ENCODE assay signal across 24 mouse cellular contexts in genomic region chr12:85087845-85088244, GRCm38 (mm10). TPM values are rescaled to one million over a fixed set of nuclear protein-coding genes. Genes with fewer than 3 reads are reported as not detected.
DNase-seq lines count a peak whose midpoint lies in the region; ATAC-seq lines count a peak whose summit lies in the region.
"Had no signal": no experiment of that assay in that cellular context is flagged by ENCODE, and none has a peak within 500 bp of the region (broad histone marks: within the 10 kb centered on the region; RNA-seq: fewer than 3 reads in every experiment).

No protein-coding gene starts in this region.

- no peaks in the 10 kb centered on the region for H3K27me3 ChIP-seq in heart, embryonic 10.5 days (ENCODE audit: insufficient read depth, poor library complexity, severe bottlenecking)
- no peaks in the 10 kb centered on the region for H3K27me3 ChIP-seq in limb, embryonic 10.5 days (ENCODE audit: low read depth, poor library complexity, severe bottlenecking)
- H3K27me3 ChIP-seq in hindbrain, embryonic 12.5 days = no peaks in the 10 kb centered on the region
- H3K27me3 ChIP-seq: CH12.LX; embryonic facial prominence, embryonic 12.5 days; forebrain, embryonic 13.5 days; forebrain, embryonic 15.5 days; Patski had no signal

- no peak for ATAC-seq in hindbrain, embryonic 12.5 days (ENCODE audit: low FRiP score)
- ATAC-seq: activated CD4-positive, CD25-positive, alpha-beta regulatory T cell, adult 4 months; CD4-positive, CD25-positive, alpha-beta regulatory T cell, adult 4 months; forebrain, embryonic 13.5 days; forebrain, embryonic 15.5 days; forebrain, postnatal 0 days; Patski had no signal

- H3K9me3 ChIP-seq in heart, embryonic 10.5 days = no peaks in the 10 kb centered on the region
- H3K9me3 ChIP-seq in limb, embryonic 10.5 days (replicated peaks) = no peaks in the 10 kb centered on the region
- no peaks in the 10 kb centered on the region for H3K9me3 ChIP-seq in hindbrain, embryonic 12.5 days (replicated peaks)
- H3K9me3 ChIP-seq: embryonic facial prominence, embryonic 12.5 days; forebrain, embryonic 13.5 days; forebrain, embryonic 15.5 days had no signal

- 95% methylated on average over 12 of the region's 12 CpGs for WGBS in heart, embryonic 10.5 days
- WGBS in limb, embryonic 10.5 days = 58% methylated on average over 12 of the region's 12 CpGs
- WGBS in hindbrain, embryonic 12.5 days = 86% methylated on average over 12 of the region's 12 CpGs

- H3K4me1 ChIP-seq in heart, embryonic 10.5 days = no peaks in the 10 kb centered on the region
- peaks cover 16% of the 10 kb centered on the region for H3K4me1 ChIP-seq in limb, embryonic 10.5 days
- H3K4me1 ChIP-seq in hindbrain, embryonic 12.5 days = no peaks in the 10 kb centered on the region
- H3K4me1 ChIP-seq: embryonic facial prominence, embryonic 10.5 days; embryonic facial prominence, embryonic 12.5 days; forebrain, embryonic 13.5 days; forebrain, embryonic 15.5 days had no signal

- H3K4me3 ChIP-seq in heart, embryonic 10.5 days = no peak overlapping the region
- no peak overlapping the region for H3K4me3 ChIP-seq in limb, embryonic 10.5 days
- no peak overlapping the region for H3K4me3 ChIP-seq in hindbrain, embryonic 12.5 days
- H3K4me3 ChIP-seq: embryonic facial prominence, embryonic 10.5 days; embryonic facial prominence, embryonic 12.5 days; erythroblast, embryonic 14.5 days; forebrain, embryonic 13.5 days; forebrain, embryonic 15.5 days had no signal

- no peak overlapping the region for H3K4me2 ChIP-seq in hindbrain, embryonic 12.5 days (replicated peaks)
- H3K4me2 ChIP-seq: embryonic facial prominence, embryonic 12.5 days; forebrain, embryonic 13.5 days; forebrain, embryonic 15.5 days had no signal

- H3K27ac ChIP-seq in heart, embryonic 10.5 days = no peak overlapping the region
- H3K27ac ChIP-seq in limb, embryonic 10.5 days = no peak overlapping the region
- H3K27ac ChIP-seq in hindbrain, embryonic 12.5 days = no peak overlapping the region
- H3K27ac ChIP-seq: embryonic facial prominence, embryonic 10.5 days; embryonic facial prominence, embryonic 12.5 days; forebrain, embryonic 13.5 days; forebrain, embryonic 15.5 days had no signal

- H3K36me3 ChIP-seq in heart, embryonic 10.5 days = peaks cover 33% of the 10 kb centered on the region
- H3K36me3 ChIP-seq in limb, embryonic 10.5 days = peaks cover 44% of the 10 kb centered on the region
- H3K36me3 ChIP-seq in hindbrain, embryonic 12.5 days = peaks cover 30% of the 10 kb centered on the region

- peak; percentile 55 for DNase-seq in heart, embryonic 10.5 days (ENCODE audit: low spot score)
- DNase-seq in heart, postnatal 10 days = no peak
- peak; percentile 75 for DNase-seq in fibroblast of lung, adult 2 months (ENCODE audit: low read depth)
- DNase-seq in limb, embryonic 10.5 days (ENCODE audit: low spot score) = peak; percentile 30
- no peak for DNase-seq in gastrocnemius, adult 18-20 months (ENCODE audit: low spot score)
- DNase-seq: adrenal gland, adult 8-10 months; adrenal gland, postnatal 14 days; adrenal gland, postnatal 36 days; cerebellum, adult 11-12 months; cerebellum, adult 2 months; cerebellum, adult 9-10 months; cerebellum, postnatal 10 days; cerebellum, postnatal 25 days; forebrain, postnatal 0 days had no signal

- intact Hi-C loops in heart, postnatal 10 days (cut with DNase I) = no loop called here

- H3K9ac ChIP-seq in hindbrain, embryonic 12.5 days = no peak overlapping the region
- H3K9ac ChIP-seq: embryonic facial prominence, embryonic 12.5 days; forebrain, embryonic 13.5 days; forebrain, embryonic 15.5 days; forebrain, postnatal 0 days had no signal

RNA-seq across cellular contexts. Expression of gene Prox2, which starts 22.7 kb away (rescaled TPM):
- 1.9 and 2.6 TPM in 2 replicates for polyA plus RNA-seq in heart, embryonic 10.5 days (2016; fragmentation: Nextera tagmentation; extraction: Ambion mirVana)
- 1 to 10 TPM; 2.2 to 3.3 TPM for total RNA-seq in heart, postnatal 10 days (2021)
- 2.4 and 2.7 TPM in 2 replicates for polyA plus RNA-seq in limb, embryonic 10.5 days (2016; fragmentation: Nextera tagmentation; extraction: Ambion mirVana)
- 3.2 and 4.0 TPM in 2 replicates for polyA plus RNA-seq in hindbrain, embryonic 12.5 days (2016; fragmentation: Nextera tagmentation; extraction: Ambion mirVana)
- 1 to 10 TPM; 1.9 to 3.4 TPM for total RNA-seq in gastrocnemius, adult 18-20 months (2021)

RNA-seq across cellular contexts. Expression of gene Dlst, which starts 22.8 kb away (rescaled TPM):
- polyA plus RNA-seq in heart, embryonic 10.5 days (2016; fragmentation: Nextera tagmentation; extraction: Ambion mirVana) = 162 and 217 TPM in 2 replicates
- 100 to 1,000 TPM; 632 to 665 TPM for total RNA-seq in heart, postnatal 10 days (2021)
- 116 and 123 TPM in 2 replicates for polyA plus RNA-seq in limb, embryonic 10.5 days (2016; fragmentation: Nextera tagmentation; extraction: Ambion mirVana)
- 102 and 109 TPM in 2 replicates for polyA plus RNA-seq in hindbrain, embryonic 12.5 days (2016; fragmentation: Nextera tagmentation; extraction: Ambion mirVana)
- 100 to 1,000 TPM; 263 to 288 TPM for total RNA-seq in gastrocnemius, adult 18-20 months (2021)

Comparison
In these comparisons a context has a peak if more than half of its experiments do, and no peak if none do; other contexts are left out.
1. DNase-seq: peak in heart, embryonic 10.5 days (single experiment), fibroblast of lung, adult 2 months (single experiment) and limb, embryonic 10.5 days (single experiment); none in heart, postnatal 10 days (0 of 2) and gastrocnemius, adult 18-20 months (single experiment).